Mouse (Mus musculus): ENCODE data around the gene Gpc6.

Gpc6 gene

DNA sequence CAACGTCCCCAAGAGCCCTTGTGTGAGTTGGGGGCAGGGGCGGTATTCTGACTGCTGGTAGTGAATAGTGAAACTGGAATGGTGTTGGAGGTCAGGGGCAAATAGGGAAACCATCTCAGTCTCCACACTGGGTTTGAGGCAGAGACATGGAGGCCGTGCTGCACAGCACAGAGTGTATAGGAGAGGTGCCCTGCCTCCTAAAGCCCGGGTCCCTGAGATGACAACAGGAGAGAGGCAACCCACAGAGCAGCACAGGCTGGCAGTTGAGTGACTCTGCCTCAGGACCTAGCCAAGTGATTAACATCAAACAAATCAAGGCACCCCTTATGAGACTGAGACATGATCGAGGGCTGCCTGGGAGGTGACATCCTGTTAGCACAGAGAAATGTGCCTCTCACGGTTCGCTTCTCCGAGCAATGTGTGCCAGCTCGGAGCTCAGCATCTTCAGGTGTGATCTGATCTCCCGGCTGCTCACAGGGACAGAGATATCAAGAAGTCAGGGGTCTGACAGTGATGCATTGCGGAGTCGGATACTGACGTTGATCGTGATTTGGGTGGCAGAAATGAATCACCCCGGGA lies 860.5 kb downstream of the Gpc6 start:
- no peak for DNase-seq (ENCODE audit: low read depth, low spot score)

DNA sequence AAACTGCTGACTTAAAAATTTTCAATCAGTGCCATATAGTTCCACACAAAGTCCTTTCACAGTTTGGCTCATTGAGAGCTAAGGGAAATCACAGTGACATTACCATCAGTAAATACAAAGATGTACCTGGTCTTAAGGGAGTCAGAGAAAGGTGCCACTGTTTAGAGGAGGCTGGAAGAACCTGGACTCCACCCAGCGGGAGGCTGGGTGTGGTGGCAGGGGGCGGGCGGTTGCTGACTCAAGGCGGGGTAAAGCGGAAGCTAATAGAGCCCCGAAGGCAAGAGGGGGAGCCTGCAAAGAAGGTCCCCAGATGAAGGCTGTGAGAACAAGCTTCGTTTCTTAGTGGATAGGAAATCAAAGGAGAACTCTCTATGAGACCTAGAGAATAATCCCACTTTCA lies 861.5 kb downstream of the Gpc6 start:
- no peak for DNase-seq (ENCODE audit: low read depth, low spot score)

DNA sequence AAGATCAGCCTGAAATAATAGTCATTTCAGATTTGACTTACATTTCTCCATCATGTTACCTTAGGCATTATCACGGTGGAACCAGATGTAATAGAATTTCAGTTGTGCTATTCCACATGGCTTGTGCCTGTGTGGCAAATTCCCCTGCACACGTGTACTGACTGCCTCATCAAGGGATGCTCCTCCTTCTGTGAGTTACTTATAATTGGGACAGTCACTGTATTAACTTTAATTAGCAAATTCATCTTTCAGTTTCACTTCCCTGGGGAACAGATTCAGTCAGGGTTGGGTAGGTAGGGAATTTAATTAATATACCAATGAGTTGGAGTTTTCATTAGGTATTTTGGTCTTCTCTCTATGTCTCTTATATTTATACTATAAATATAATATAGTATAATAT lies 869.8 kb downstream of the Gpc6 start:
- DNase-seq (ENCODE audit: low read depth, low spot score) = no peak

DNA sequence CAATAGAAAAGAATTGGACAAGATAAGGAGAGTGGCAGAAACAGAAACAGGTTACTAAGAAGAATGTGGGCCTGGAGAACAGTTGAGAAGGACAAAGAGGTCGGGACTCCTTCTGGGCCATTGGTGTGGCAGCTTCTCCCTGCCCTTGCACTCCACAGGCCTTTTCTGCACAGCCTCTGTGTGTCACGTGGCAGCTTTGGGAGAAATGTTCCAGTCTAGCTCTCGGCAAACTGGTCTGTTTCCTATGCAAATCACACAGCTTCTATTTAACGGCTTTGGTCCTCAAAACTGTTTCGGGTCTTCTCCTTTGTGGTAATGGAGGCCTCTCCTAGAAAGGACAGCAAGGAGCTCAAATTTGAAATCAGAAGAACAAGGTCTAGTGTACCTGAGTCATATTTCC lies 871.5 kb downstream of the Gpc6 start:
- peak; percentile 30 for DNase-seq (ENCODE audit: low read depth, low spot score)

DNA sequence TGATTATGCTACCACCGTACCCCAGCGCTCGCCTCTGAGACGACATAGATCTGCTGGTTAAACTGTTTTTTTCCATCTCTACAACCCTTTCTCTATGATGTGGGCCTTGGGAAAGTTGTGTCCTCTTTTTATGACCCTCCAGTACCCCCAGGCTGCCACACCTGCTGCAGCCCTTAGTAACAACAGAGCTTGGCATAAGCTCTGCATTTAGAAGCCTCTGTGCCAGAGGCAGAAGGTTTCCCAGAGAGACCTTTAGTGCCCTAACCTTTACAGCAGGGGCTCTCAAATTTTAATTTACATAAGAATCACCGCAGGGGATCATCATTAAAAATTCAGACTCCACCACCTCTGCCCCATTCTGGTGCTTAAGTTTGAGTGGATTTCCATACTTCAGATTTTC lies 875.3 kb downstream of the Gpc6 start:
- peak; percentile 24 for DNase-seq (ENCODE audit: low read depth, low spot score)

DNA sequence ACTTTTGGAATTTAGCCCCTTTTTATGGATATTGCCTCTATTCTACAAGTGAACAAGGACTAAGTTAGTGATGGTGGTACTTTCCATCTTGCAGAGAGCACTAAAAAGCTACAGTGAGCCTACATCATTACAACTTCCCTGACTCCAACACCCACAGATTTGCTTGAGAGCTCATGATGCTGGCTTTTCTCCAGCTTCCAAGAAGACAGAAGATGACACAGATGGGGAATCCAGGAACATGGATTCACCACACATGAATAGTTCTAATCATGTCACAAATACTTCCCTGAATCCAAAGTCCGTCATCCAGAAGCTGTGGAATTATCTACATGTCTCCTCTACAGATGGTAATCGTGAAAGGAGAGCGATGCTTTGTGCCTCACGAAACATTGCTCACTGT lies 882.7 kb downstream of the Gpc6 start:
- DNase-seq (ENCODE audit: low read depth, low spot score) = no peak

DNA sequence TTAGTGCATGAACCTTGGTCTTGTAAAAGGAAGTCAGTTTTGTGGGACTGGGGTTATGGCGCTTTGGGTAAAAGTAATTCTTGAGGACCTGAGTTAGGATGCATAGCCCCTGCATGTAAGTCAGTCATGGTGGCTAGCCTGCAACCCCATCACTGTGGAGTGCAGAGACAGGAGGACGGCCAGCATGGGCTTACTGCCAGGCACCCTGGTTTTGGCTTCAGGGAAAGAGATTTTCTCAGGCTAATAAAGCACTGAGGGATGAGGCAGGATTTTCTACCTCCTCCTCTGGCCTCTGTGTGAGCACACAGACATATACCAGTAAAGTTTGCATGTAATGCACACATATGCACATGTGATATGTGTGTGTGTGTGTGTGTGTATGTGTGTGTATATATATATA lies 883.2 kb downstream of the Gpc6 start:
- no peak for DNase-seq (ENCODE audit: low read depth, low spot score)

DNA sequence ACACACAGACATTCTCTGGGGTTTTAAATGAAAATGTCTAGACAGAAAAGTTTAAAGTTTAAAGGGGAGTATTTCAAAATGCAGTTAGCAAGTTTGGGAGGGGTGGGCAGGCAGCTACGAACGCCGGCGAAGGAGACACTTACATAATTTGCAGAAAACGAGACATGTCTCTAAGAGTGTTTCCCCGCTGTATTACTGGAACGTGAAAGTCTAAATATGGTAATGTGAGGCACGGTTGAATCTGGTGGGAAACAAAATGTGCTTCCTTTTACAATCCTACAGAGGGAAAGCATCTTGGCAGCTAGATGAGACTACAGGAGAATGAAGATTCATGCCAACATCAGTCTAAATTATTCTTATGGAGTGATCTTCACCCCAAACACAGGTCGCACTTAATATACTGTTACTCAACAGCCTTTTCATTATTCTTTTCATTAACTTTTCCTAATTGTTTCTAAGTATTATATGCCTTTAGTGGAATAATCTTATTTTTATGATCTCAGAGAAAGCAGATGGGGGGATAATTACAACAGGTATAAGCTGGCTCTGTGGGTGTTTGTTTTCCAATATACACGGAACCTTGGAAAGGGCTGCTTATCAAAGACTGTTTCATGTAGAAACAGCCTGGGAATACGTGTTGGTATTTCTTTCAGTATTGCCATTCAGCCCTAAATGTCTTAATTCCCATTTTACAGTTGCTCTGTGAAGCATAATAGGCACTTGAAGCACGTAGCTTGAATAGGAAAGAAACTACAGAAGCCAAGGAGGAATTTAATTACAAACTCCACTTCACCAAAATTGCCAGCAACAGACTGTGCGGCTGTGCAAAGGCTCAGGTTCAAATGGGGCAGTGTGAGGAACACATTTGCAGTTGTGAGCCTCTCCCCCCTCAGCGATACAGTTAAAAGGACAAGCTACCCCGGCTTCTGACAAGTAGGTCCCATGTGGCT lies 885.5 kb downstream of the Gpc6 start:
- no peak for DNase-seq (ENCODE audit: low read depth, low spot score)

DNA sequence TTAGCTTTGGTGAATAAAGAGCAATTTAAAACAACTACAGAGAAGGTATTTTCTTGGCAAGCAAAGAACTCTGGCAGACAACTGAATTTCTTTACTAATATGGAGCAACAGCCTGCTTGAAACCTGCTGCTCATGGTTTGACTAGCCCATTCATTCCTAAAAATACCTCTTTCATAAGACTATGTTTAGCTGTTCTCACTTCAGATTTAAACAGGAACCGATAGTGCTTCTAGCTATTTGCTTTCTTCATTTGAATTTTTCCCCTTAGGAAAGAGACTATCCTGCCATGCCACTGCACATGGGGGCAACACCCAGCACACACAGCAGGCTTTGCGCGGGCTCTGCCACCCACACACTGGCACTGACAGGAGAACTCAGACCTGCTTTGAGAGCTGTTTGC lies 888.4 kb downstream of the Gpc6 start:
- no peak for DNase-seq (ENCODE audit: low read depth, low spot score)

DNA sequence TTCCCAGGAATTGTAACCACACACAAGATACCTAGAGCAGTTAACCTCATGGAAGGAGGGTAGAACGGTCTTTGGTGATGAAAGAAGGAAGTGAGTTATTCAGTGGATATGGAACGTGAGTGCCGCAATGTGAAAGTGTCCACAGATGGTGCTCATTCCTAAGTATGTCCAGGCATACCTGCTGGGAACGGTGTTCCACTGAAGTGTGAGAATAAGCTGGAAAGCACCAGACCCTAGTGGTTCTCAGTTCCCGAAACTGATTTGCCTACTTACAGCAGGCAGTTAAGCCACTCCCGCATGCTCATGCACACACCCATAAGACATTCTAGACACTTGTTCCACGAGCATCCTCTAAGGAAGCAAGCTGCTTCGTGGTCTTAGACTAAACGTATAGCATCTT lies 890.9 kb downstream of the Gpc6 start:
- no peak for DNase-seq (ENCODE audit: low read depth, low spot score)

DNA sequence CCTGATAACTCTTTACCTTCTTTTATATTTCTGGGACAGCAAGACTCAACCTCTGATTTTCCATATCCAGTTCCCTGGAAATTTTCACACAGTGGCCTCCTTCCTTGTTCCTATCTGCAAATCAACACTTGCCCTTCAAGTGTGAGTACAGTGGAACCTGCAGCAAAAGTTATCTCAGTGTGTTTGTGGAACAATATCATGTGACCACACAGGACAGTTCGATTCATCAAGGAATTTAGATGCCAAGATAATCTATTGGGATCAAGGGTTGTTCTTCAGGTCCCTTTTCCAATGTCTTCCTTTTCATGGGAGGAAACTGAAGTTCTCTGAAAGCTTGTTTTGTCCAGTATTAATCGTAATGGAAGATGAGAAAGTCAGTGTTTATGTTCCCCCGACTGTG lies 891.6 kb downstream of the Gpc6 start:
- DNase-seq (ENCODE audit: low read depth, low spot score) = no peak

DNA sequence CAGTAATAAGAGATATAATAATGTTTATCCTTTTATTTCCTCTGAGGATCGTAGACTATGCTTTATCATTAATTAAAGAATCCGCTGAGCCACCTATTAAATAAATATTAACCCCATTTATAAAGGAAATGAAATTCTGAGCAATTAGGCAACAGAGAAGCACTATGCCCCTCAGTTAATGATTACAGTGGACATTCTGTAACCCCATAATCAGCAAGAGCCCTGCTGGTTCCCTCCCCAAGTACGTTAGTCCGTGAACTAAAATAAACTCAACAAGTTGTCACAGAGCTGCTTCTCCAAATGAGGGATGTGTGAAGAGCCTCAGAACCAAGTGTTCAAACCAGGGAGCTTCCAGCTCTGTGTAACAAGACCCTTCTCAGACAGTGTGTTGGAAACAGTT lies 892.1 kb downstream of the Gpc6 start:
- DNase-seq (ENCODE audit: low read depth, low spot score) = no peak

DNA sequence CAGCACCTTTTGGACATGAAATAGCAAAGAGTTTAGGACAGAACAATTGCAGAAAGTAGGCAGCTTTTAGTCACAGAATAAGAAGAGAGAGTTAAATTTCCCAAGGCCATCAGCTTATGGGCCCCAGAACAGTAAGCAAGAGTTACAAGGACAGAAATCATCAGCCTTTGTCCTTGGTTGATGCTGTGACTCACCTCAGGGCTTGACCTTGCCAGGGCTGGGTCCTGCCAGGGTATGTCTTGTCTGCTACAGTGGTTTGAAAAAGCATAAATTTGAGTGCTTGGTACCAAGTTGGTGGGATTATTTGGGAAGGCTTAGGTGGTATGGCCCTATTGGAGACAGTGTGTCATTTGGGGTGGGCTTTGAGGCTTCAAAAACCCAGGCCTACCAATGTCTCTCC lies 899.4 kb downstream of the Gpc6 start:
- no peak for DNase-seq (ENCODE audit: low read depth, low spot score)

DNA sequence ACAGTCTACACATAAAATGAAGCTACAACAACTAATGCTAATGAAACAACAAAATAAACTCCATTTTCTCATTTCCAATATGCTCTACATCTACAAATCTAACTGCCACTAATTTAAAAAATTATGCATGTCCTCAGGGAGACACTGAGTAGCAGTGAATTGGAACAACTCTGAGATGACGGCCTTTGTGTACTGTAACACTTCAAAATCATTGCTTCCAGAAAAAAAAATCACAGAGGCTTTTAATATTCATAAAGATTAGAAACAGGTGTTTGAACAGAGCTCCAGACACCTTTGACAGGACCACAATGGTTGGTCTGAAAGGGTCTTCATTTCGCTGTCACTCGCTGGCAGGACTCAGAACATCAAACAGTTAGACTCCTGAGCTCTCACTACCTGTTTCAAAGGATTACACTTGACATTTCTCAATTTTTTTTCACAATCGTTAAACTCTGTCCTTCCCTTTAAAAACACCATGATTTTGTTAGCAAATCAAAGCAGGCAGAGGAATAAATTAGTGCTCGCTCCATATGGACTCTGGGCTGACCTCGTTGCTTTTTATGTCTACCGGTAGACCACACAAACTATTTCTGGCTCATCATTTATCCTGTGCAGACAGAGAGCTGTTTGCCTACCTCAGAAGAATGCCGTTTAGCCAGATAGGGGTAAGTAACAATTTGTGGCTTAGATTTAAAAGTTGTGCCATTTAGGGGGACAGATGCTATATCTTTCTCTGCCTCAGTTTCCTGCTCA lies 901.4 kb downstream of the Gpc6 start:
- no peak for DNase-seq (ENCODE audit: low read depth, low spot score)

DNA sequence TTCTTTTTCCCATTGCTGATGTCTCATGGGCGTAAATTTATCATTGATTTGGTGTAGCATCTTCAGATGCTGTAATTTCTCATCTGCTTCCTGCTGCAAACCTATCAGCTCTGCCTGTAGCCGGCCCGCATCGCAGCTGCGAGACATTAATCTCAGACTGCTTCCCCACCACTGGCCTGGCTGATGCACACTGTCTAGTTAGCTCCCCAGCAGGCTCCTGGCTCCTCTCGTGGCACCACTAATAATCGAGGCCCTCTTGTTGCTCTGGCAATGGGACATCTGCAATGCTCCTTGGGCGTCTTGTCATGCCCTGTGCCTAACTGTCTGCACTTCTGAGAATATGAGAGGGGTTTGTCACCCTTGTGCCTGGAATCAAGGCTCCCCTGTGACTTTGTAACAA lies 906.2 kb downstream of the Gpc6 start:
- DNase-seq (ENCODE audit: low read depth, low spot score) = no peak

DNA sequence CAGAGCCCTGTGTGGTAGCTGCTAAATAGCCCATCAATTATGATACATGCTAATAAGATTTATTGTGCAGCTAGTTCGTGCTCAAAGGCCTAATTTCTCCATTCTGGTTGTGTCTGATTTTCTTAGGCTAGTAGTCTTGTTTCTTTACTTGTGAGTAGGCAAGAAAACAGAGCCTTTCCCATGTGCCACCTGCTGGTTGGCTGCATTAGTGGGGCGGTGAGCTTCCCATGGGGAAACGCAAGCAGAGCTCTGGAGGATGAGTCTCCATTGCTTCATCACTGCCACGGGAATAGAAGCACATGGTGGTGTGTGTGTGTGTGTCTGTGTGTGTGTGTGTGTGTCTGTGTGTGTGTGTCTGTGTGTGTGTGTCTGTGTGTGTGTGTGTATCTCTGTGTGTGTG lies 906.6 kb downstream of the Gpc6 start:
- DNase-seq (ENCODE audit: low read depth, low spot score) = peak; percentile 52

DNA sequence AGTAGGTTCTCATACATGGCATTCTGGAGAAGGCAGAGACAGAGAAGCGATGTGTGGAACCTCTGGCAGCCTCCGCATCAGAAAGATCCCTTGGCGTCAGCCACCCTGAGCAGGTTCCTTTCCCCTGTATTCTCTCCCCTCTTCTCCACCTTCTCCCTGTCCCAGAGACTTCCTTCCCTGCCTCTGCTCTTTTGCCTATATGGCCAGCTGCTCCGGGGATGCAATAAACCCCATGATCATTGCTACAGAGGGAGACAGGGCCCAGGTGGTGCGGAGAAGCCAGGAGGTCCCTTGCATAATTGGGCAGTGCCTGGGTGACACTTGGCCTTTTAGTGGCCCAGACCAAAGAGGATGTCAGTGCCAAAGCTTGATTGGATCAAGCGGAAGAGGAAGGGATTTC lies 910.4 kb downstream of the Gpc6 start:
- no peak for DNase-seq (ENCODE audit: low read depth, low spot score)

DNA sequence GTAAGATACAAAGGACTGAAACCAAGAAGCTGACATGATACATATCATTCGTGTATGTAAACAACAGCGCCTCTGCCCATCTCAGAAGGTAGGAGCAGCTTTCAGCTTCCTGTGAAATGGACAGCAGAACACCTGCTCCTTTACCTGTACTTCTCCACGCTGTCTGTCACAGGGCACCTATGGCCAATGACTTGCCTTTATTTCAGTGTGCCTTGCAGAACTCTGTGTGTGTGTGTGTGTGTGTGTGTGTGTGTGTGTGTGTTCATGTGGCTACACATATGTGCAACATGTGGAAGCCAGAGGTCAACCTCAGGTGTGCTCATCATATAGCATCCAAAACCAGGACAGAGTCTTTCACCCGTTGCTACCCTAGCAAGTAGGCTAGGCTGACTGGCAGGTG lies 911.9 kb downstream of the Gpc6 start:
- no peak for DNase-seq (ENCODE audit: low read depth, low spot score)

DNA sequence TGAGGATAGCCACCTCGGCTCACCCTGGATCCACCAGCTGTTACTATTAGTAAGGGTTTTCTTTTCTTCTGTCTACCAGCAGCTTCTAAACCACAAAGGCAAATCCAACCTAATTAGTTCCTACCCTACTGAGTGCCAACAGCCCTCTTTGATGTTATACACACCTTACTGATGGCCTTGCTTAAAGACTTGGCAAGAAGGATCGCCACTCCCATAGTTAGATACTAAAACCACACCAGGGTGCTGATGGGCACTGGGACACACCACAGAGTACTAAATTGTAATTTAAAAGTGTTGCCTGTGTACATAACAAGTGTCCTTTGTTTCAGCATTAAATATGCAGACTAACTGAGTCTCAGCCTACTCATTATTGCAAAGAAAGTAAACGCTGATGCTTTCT lies 912.6 kb downstream of the Gpc6 start:
- DNase-seq (ENCODE audit: low read depth, low spot score) = peak; percentile 85

DNA sequence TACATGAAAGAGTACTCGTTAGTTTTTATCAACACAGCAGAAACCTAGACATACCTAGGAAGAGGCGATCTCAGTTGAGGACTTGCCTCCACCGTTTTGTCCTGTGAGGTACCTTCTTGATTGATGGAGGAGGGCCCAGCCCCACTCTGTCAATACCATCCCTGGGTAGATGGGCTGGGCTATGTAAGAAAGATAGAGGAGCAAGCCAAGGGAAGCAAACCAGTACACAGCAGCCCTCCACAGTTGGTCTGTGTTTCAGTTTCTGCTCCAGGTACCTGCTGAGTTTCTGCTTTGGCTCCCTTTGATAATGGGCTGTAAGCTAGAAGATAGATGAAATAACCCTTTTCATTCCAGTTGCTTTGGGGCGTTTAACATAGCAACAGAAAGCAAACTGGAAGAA lies 916.1 kb downstream of the Gpc6 start:
- no peak for DNase-seq (ENCODE audit: low read depth, low spot score)

DNA sequence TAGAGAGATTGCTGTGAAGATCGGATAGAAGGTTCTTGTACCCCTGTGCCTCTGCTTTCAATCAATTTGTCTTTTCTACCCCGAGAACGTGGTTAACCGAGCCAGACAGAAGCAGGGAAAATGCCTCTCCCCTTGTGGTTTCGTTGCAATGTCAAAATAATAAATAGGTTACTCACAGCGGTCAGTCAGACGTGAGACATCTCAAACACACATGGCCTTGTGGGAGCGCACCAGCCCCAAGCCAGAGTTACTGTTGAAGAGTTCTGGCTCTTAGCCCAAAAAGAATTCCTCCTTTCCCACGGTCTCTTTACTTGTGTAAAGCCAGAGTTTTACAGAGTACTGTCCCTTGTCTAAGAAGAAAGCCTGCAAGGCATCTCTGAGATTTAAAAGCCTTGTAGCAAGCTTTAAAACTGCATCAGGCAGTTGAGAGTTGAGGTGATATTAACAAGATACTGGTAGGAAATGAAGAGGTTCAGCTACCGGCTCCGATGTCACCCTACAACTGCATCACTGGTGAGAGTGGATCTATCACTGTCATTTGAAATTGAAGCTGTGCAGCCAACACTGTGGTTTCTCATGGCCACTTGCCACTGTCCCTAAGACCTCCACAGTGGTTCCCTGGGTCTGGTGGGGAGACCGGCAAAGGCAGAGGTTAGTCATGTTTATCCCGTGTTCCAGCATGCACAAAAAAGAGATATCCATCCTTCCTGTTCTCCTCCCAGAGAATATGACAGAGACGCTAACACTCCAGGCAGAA lies 916.9 kb downstream of the Gpc6 start:
- DNase-seq (ENCODE audit: low read depth, low spot score) = no peak

Data from ZHBTc4 (cell line).